Mouse (Mus musculus) heart, embryonic 10.5 days (tissue): Measurements from ENCODE around the gene 2700049A03Rik. TPM values are rescaled to one million over a fixed set of nuclear protein-coding genes. Genes with fewer than 3 reads are reported as not detected.

Source experiments
- DNase-seq: peaks from one replicate; pipeline ENCODE4 v3.0.0-alpha.2; 2017; ENCODE audit warnings: low spot score
- H3K27ac ChIP-seq: fragments of 300-500 bp; sonication (generic); 2 replicates; pipeline ENCODE4 v1.5.1; 2016; ENCODE audit warnings: mild to moderate bottlenecking
- H3K27me3 ChIP-seq: fragments of 300-500 bp; sonication (generic); 2 replicates; pipeline ENCODE4 v1.6.1; 2016; ENCODE audit warnings: mild to moderate bottlenecking; ENCODE audit not compliant: poor library complexity, insufficient read depth, severe bottlenecking
- H3K36me3 ChIP-seq: fragments of 300-500 bp; sonication (generic); 2 replicates; pipeline ENCODE4 v1.6.1; 2016; ENCODE audit warnings: mild to moderate bottlenecking, moderate library complexity
- H3K4me1 ChIP-seq: fragments of 300-500 bp; sonication (generic); 2 replicates; pipeline ENCODE4 v1.6.1; 2016; ENCODE audit warnings: mild to moderate bottlenecking
- H3K4me3 ChIP-seq: fragments of 300-500 bp; sonication (generic); 2 replicates; pipeline ENCODE4 v1.5.1; 2016; ENCODE audit warnings: mild to moderate bottlenecking, moderate library complexity
- H3K9me3 ChIP-seq: fragments of 300-500 bp; sonication (generic); 2 replicates; pipeline ENCODE4 v1.6.1; 2016; ENCODE audit warnings: mild to moderate bottlenecking, moderate library complexity
- WGBS: fragments of 180-500 bp; shearing (Covaris S2); methylation state at CpG from one replicate; pipeline ENCODE4 v1.1.7; 2016; 5-methylcytosine and 5-hydroxymethylcytosine counted together
- polyA plus RNA-seq: library from polyadenylated mRNA; unstranded; fragments of >200 nt; fragmentation: Nextera tagmentation; extraction: Ambion mirVana; gene quantifications from 2 replicates; pipeline ENCODE4 v1.2.1, GENCODE M21; 2016

Gene 2700049A03Rik
- polyA plus RNA-seq, 1 experiment from 2014 or later = 13.1 TPM

DNA sequence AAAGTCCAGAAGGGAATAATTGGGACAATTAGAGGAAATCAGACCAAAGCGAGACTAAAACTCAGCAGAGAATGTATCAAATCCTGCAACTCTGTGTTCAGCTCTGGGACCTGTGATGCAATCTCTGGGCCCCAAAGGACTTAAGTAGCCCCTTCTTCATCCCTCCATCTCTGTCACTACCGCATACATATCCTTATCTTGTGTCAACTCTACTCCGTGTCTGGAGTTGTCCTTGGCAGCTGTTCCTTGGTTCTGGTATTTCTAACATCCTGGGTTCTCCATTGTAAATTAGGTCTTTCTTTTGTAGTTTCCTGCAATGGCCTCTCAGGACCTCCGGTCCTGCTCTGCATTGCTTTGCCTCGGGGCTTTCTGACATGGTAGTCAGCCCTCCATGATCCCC lies 65.1 kb downstream of the 2700049A03Rik start:
- Histone ChIP-seq H3K27ac (peak overlapping the region; percentile 50; the same call in 1 of the 2 replicates), H3K4me1 (peaks cover 12% of the 10 kb centered on the region; the same call in 1 of the 2 replicates), H3K4me3 (no peak overlapping the region), H3K36me3 (peaks cover 26% of the 10 kb centered on the region), H3K9me3 (no peaks in the 10 kb centered on the region), H3K27me3 (no peaks in the 10 kb centered on the region)
- DNase-seq = no peak
- 49% methylated on average over 5 of the region's 5 CpGs for WGBS

DNA sequence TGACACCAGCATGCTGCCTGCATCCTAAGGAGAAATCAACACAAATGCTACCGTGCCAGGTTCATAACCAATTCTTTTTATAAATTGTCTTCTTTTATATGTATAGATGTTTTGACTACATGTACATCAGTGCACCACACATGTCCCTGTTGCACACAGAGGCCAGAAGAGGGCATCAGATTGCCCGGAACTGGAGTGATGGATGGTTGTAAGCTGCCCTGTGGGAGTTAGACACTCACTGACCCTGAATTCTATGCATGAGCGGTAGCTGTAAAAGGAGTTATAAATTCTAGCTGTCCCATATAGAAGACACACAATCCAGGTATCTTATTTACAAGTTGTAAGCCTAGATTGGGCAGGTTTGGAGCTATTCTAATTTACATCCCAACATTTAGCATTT lies 67.7 kb downstream of the 2700049A03Rik start:
- H3K27me3 ChIP-seq = no peaks in the 10 kb centered on the region
- H3K9me3 ChIP-seq = no peaks in the 10 kb centered on the region
- peaks cover 26% of the 10 kb centered on the region for H3K36me3 ChIP-seq
- H3K4me3 ChIP-seq = no peak overlapping the region
- H3K27ac ChIP-seq = no peak overlapping the region
- no peak for DNase-seq
- 90% methylated on average over 3 of the region's 3 CpGs for WGBS
- H3K4me1 ChIP-seq = peaks cover 12% of the 10 kb centered on the region; the same call in 1 of the 2 replicates

DNA sequence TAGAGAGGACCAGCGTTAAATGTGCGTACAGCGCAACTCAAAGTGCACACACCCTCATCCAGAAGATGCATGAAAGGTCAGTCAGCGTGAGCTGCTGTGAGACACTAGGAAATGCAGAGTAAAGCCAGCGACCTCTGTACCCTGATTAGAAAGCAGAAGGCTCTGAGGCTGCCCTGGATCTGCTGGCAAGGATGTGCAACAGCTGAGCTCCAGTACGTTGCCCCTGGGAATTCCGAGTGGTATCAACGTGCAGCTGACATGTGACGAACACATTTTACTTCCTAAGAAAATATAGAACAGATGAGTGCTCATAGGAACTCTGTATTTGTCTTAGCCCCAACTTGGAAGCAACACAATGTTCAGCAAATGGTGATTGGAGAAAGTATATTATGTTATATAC lies 80.5 kb downstream of the 2700049A03Rik start:
- no peak overlapping the region for H3K27ac ChIP-seq
- no peak for DNase-seq
- peaks cover 41% of the 10 kb centered on the region for H3K36me3 ChIP-seq
- H3K9me3 ChIP-seq = no peaks in the 10 kb centered on the region
- no peaks in the 10 kb centered on the region for H3K27me3 ChIP-seq
- H3K4me3 ChIP-seq = no peak overlapping the region
- H3K4me1 ChIP-seq = peaks cover 8% of the 10 kb centered on the region; the same call in 1 of the 2 replicates
- 72% methylated on average over 9 of the region's 9 CpGs for WGBS

DNA sequence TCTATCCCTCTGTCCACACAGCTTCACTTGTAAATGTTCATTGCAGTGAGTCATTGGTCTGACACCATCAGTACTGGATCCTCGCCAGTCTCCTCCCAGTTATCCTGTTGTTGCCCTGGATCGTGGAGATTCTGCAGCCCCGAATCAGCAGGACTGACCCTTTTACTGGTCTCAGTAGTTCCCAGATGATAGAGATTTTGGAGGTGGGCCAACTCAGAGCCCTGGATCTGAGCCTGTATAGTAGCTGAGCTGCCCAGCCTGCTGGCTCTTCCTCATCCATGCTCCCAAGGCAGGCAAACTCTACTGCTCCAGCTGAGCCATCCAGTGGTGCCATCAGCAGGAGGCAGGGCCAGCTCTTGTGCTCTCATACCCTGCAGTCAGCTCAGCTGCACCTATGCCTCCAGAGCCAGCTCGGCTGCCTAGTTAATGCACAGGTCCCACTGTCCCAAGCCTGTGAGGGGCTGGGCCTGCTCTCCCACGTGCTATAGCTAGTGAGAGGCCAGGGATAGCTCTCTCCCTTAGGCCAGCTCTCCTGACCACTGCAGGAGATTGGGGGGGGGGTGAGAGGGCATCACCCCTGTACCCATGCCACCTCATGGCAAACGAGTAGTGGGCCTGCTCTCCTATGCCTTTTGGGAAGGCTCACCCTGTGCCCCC lies 81.3 kb downstream of the 2700049A03Rik start:
- peaks cover 8% of the 10 kb centered on the region; the same call in 1 of the 2 replicates for H3K4me1 ChIP-seq
- H3K4me3 ChIP-seq = no peak overlapping the region
- H3K27me3 ChIP-seq = no peaks in the 10 kb centered on the region
- 71% methylated on average over 6 of the region's 6 CpGs for WGBS
- peaks cover 47% of the 10 kb centered on the region for H3K36me3 ChIP-seq
- no peak for DNase-seq
- peak overlapping the region; percentile 65; the same call in 1 of the 2 replicates for H3K27ac ChIP-seq
- H3K9me3 ChIP-seq = no peaks in the 10 kb centered on the region

GRCm38 (mm10) chr12:71222761-71223160 lies 86.1 kb downstream of the 2700049A03Rik start:
- DNase-seq = no peak
- Histone ChIP-seq H3K4me3 (no peak overlapping the region), H3K27ac (no peak overlapping the region), H3K4me1 (peaks cover 20% of the 10 kb centered on the region), H3K36me3 (peaks cover 44% of the 10 kb centered on the region), H3K9me3 (no peaks in the 10 kb centered on the region), H3K27me3 (no peaks in the 10 kb centered on the region)
- 96% methylated on average over 6 of the region's 6 CpGs for WGBS

- DNase-seq = peak; percentile 90
- Histone ChIP-seq H3K9me3 (no peaks in the 10 kb centered on the region), H3K36me3 (peaks cover 24% of the 10 kb centered on the region), H3K27ac (peak overlapping the region; percentile 89), H3K27me3 (no peaks in the 10 kb centered on the region), H3K4me3 (no peak overlapping the region), H3K4me1 (peaks cover 34% of the 10 kb centered on the region)
- WGBS = 17% methylated on average over 4 of the region's 4 CpGs
Measured at GRCm38 (mm10) chr12:71227769-71228168, 91.1 kb downstream of the 2700049A03Rik start.

DNA sequence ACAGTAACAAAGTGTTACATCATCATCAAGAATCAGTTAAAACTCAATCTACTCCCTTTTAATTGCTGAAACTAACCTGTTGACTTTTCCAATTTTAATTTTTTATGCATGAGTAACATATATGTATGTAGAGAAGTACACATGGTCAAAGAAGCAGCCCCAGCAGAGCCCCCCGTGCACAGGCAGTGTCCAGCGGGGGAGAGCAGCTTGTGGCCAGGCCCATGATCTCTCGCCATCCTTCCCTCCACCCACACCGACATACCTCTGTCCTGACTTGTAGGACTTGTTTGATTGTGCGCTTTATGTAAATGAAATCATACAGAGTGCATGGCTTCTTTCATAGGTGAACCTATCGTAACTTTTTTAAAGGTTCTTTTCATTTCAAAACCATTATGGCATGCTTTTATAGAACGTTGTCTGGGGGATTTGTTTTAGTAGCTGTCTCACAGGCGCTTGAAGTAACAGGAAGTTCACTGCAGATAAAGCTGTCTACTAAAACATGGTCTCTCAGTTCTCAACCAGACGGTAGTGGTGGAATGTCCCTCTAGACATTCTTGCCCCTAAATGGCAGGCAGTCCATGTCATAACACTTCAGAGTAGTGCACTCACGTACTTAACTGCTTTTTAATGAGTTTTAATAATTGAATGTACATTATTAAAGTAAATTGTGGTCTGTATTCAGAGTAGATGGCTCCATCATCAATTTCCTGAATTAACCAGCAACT lies 92.4 kb downstream of the 2700049A03Rik start:
- peaks cover 34% of the 10 kb centered on the region for H3K4me1 ChIP-seq
- H3K36me3 ChIP-seq = peaks cover 18% of the 10 kb centered on the region
- no peaks in the 10 kb centered on the region for H3K9me3 ChIP-seq
- no peak overlapping the region for H3K4me3 ChIP-seq
- H3K27ac ChIP-seq = peak overlapping the region; percentile 89
- no peaks in the 10 kb centered on the region for H3K27me3 ChIP-seq
- 33% methylated on average over 10 of the region's 10 CpGs for WGBS
- no peak for DNase-seq

DNA sequence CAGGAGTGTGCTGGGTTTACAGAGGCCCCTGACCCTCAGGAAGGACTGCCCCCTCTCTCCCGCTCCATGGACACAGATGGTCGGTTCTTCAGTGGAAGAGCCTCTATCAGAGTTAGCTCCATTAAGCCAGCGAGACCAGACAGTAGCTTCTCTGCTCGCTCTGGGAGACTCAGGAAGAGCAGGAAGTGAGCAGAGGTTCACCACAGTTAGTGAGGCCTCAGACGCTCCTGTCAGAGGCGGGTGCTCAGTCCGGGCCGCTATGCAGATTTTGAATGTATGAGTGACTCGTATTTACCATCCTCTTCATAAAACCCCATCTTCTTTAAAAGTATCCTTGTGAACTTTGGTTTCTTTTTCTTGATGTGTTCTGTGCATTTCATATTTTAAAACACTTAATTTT lies 94.9 kb downstream of the 2700049A03Rik start:
- Histone ChIP-seq H3K4me1 (peaks cover 39% of the 10 kb centered on the region), H3K4me3 (no peak overlapping the region), H3K9me3 (no peaks in the 10 kb centered on the region), H3K36me3 (peaks cover 14% of the 10 kb centered on the region; the same call in 1 of the 2 replicates), H3K27ac (peak overlapping the region; percentile 52; the same call in 1 of the 2 replicates), H3K27me3 (no peaks in the 10 kb centered on the region)
- 74% methylated on average over 9 of the region's 9 CpGs for WGBS
- no peak for DNase-seq

GRCm38 (mm10) chr12:71233426-71233825 lies 96.8 kb downstream of the 2700049A03Rik start:
- H3K4me1 ChIP-seq = peaks cover 23% of the 10 kb centered on the region
- WGBS = 83% methylated on average over 5 of the region's 5 CpGs
- no peaks in the 10 kb centered on the region for H3K27me3 ChIP-seq
- no peaks in the 10 kb centered on the region for H3K9me3 ChIP-seq
- peaks cover 14% of the 10 kb centered on the region; the same call in 1 of the 2 replicates for H3K36me3 ChIP-seq
- no peak overlapping the region for H3K4me3 ChIP-seq
- H3K27ac ChIP-seq = no peak overlapping the region
- DNase-seq = no peak

GRCm38 (mm10) chr12:71237074-71237473 lies 100.4 kb downstream of the 2700049A03Rik start:
- Histone ChIP-seq H3K36me3 (peaks cover 25% of the 10 kb centered on the region), H3K27me3 (no peaks in the 10 kb centered on the region), H3K4me3 (no peak overlapping the region), H3K4me1 (peaks cover 9% of the 10 kb centered on the region), H3K9me3 (peaks cover 4% of the 10 kb centered on the region), H3K27ac (no peak overlapping the region)
- WGBS = 88% methylated on average over 4 of the region's 4 CpGs
- DNase-seq = no peak

DNA sequence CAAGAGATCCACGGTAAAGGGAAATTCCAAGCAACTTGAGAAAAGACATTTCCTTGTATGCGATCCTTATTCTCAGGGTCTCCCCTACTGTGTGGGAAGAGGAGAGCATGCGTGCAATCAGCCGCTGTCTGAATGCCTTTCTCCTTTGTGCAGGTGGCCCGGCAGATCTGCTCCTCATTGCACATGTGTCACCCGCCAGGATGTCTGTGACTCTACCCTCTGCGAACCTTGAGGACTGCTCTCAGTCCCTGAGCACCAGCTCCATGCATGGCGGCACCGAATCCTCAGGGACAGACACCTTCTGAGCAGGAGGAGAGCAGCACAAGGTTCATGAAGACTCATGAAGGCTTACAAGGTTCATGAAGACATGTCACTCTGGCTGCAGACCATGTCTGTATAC lies 106.1 kb downstream of the 2700049A03Rik start:
- no peak for DNase-seq
- Histone ChIP-seq H3K27ac (no peak overlapping the region), H3K4me3 (no peak overlapping the region), H3K4me1 (peaks cover 12% of the 10 kb centered on the region; the same call in 1 of the 2 replicates), H3K9me3 (peaks cover 22% of the 10 kb centered on the region), H3K27me3 (no peaks in the 10 kb centered on the region), H3K36me3 (peaks cover 50% of the 10 kb centered on the region)
- 96% methylated on average over 9 of the region's 9 CpGs for WGBS

- peaks cover 22% of the 10 kb centered on the region for H3K9me3 ChIP-seq
- 73% methylated on average over 11 of the region's 11 CpGs for WGBS
- no peak for DNase-seq
- H3K27ac ChIP-seq = no peak overlapping the region
- H3K4me1 ChIP-seq = peaks cover 18% of the 10 kb centered on the region; the same call in 1 of the 2 replicates
- H3K27me3 ChIP-seq = no peaks in the 10 kb centered on the region
- no peak overlapping the region for H3K4me3 ChIP-seq
- peaks cover 47% of the 10 kb centered on the region for H3K36me3 ChIP-seq
Measured at GRCm38 (mm10) chr12:71244766-71245390, 108.2 kb downstream of the 2700049A03Rik start.

- H3K27me3 ChIP-seq = no peaks in the 10 kb centered on the region
- 73% methylated on average over 8 of the region's 8 CpGs for WGBS
- H3K36me3 ChIP-seq = peaks cover 26% of the 10 kb centered on the region
- no peak overlapping the region for H3K27ac ChIP-seq
- no peak overlapping the region for H3K4me3 ChIP-seq
- peaks cover 25% of the 10 kb centered on the region; the same call in 1 of the 2 replicates for H3K4me1 ChIP-seq
- H3K9me3 ChIP-seq = peaks cover 16% of the 10 kb centered on the region
- no peak for DNase-seq
Measured at GRCm38 (mm10) chr12:71247191-71247590, 110.5 kb downstream of the 2700049A03Rik start.
